Mouse (Mus musculus): ENCODE measurements around the gene Olfr774.
"Not testable (repeated sequence)": the region's sequence is repeated elsewhere in the genome, so short reads cannot be mapped to it uniquely, and the experiment has no call there.

Gene Olfr774

GRCm38 (mm10) chr10:129235904-129236303 lies at the start of gene Olfr774:
Gene Olfr774, plus strand, starts transcription at chr10:129236204.
- DNase-seq, result no peak

GRCm38 (mm10) chr10:129187319-129187718 lies 48.7 kb upstream of the Olfr774 start, which contains the start of gene Olfr773:
Gene Olfr773, minus strand, starts transcription at chr10:129187419.
- not testable (repeated sequence) for DNase-seq

GRCm38 (mm10) chr10:129230737-129231136 lies 5.3 kb upstream of the Olfr774 start:
- no peak for DNase-seq

- no peak for DNase-seq
Measured at GRCm38 (mm10) chr10:129248112-129248511, 12.1 kb downstream of the Olfr774 start, which contains the start of gene Olfr775. Gene Olfr775, plus strand, starts transcription at chr10:129248412.

GRCm38 (mm10) chr10:129258827-129259226 lies 22.8 kb downstream of the Olfr774 start, which contains the start of gene Olfr776:
Gene Olfr776, plus strand, starts transcription at chr10:129259127.
- DNase-seq, result no peak

- no peak for DNase-seq
Measured at GRCm38 (mm10) chr10:129271081-129271535, 35.1 kb downstream of the Olfr774 start, which contains the start of gene Olfr777. Gene Olfr777, minus strand, starts transcription at chr10:129271485.
